Mouse (Mus musculus) myocyte (in vitro differentiated cells): ENCODE data around the gene Acaa1b.

Experiments
- E2F4 ChIP-seq: IDR thresholded peaks from one replicate; pipeline ENCODE4 v1.6.1; 2011; ENCODE audit warnings: mild to moderate bottlenecking, control low read depth, moderate library complexity; ENCODE audit not compliant: insufficient read depth
- POLR2A ChIP-seq: IDR thresholded peaks from one replicate; pipeline ENCODE4 v1.6.1; 2011; ENCODE audit warnings: low read depth, mild to moderate bottlenecking, control low read depth, moderate library complexity; ENCODE audit not compliant: insufficient read length
- TCF12 ChIP-seq: IDR thresholded peaks from one replicate; pipeline ENCODE4 v1.6.1; 2011; ENCODE audit warnings: mild to moderate bottlenecking, control low read depth; ENCODE audit not compliant: poor library complexity, insufficient read depth, severe bottlenecking
- USF1 ChIP-seq: IDR thresholded peaks from one replicate; pipeline ENCODE4 v1.6.1; 2011; ENCODE audit warnings: low read depth, mild to moderate bottlenecking, control low read depth, moderate library complexity

- no peak for TF ChIP-seq POLR2A
- no peak for TF ChIP-seq USF1
- TF ChIP-seq TCF12 = no peak
- no peak for TF ChIP-seq E2F4
Measured at GRCm38 (mm10) chr9:119144696-119145095, 12.2 kb downstream of the Acaa1b start.
